Mouse (Mus musculus) spleen, postnatal 10 days (tissue): ENCODE data around the gene Trim30a.
"Not testable (repeated sequence)": the region's sequence is repeated elsewhere in the genome, so short reads cannot be mapped to it uniquely, and the experiment has no call there.

Experiments
- DNase-seq, 2 experiments: peaks; one replicate each; pipeline ENCODE4 v3.0.0; 2021 to 2022; ENCODE audit warnings: low spot score in 2 of 2

Gene Trim30a

GRCm38 (mm10) chr7:104465065-104465744, at the start of gene Trim30a:
Gene Trim30a (minus strand): TSS chr7:104465193.
- DNase-seq = no peak

DNA sequence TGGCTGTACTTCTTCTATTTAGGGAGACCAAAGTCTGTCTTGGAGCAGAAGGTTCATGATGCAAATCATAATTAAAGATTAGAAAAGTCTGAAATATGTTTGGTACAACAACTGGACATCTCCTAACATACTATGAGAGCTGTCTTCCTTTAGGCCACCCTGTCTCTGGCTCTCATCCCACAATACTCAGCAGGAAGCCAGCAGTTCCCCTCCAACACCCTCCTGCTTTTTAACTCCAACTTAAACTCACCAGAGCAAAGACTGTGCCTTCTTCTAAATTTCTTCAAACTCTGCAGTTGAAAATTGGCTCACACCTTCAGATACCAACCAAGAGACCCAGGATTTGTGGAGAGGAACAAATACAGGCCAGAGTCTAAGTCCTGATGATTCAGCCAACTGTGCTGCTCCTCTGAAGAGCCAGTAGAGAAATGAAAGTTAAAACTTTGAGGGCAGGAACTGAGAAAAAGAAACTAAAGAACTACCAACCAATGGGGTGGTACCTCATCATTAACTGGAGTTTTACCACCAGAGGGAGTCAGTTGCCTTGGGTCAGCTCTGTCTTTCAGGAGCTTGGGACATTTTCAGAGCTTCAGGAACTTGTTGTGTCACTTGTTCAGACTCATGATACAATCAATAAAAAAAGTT, 42.5 kb upstream of the Trim30a start, which contains the start of gene Trim30d:
Gene Trim30d (minus strand): TSS at position 429 of the 645 bp plus-strand sequence.
- DNase-seq = not testable (repeated sequence)

DNA sequence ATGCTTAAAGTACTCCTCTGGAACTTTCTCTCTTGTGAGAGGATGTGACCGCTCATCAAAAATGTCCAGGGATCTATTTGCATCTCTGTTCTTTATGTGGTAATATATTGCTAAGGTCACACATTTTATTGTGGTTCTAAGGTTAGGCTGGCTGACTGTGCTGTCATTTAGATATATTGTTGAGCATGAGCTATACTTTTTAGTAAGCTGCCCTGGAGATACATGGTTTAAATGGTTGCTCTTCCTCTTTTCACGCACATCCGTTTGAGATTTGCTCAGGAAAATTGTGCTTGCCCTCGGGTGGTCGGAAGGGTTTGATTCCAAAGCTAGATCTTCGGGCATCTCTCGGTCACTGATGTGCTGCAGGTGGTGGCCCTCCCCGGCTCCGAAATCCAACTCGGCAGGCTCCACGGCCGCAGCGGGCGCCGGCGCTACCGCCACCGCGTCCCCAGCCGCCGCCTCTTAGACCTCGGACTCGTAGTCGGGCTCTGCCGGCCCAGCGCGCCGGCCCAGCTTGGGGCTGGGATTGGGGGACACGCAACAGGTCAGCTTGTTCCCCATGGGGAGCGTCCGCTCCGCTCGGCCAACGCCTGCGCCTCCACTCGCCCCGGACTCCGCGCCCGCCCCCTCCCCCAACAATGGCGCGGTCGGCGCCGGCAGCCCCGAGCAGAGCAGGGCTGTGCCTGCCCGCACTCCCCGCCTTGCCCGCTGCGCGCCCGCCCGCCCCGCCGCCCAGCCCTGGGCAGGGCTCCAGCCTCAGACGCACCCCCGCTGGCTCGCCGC, 36.8 kb upstream of the Trim30a start:
- peak in 1 of 2 experiments; percentile 17 for DNase-seq

DNA sequence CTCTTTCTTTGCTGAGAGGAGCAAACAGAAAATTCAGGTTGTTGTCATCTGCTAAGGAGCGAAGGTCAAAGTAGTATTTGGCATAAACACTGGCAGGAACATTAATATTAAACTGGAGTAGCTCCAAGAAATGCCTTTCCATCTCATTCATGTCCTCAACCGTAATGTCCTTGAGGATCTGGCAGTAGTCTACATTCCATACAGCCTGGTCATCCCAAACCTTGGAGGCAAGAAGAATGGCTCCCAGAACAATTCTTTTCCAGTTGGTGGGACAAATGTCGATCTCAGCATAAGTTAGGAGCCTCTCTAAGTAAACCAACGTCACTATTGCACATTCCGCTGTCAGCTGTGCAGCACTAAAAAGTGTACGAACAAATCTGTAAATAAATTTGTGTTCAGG, 36.2 kb upstream of the Trim30a start:
- DNase-seq = not testable (repeated sequence)

DNA sequence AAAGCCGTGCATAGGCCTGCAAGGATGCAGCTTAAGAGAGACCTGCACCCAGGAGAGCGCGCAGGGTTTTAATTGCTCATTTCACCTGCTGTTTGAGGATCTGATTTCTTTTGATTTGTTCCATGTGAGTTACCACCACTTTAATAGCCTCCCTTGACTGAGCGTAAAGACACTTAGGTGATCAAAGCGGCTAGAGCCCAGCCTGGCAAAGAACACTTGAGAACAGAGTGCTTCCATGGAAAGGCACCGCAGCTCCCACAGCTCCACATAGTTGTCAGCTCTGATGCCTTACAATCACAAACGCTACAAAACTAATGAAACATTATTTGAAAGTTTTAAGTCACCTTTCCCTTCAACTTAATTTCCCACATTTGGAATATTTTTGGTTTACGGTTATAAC, 34.5 kb upstream of the Trim30a start:
- not testable (repeated sequence) for DNase-seq

GRCm38 (mm10) chr7:104445961-104446645, 18.9 kb downstream of the Trim30a start:
- DNase-seq = peak in 1 of 2 experiments; percentile 20

- DNase-seq = no peak
Measured at GRCm38 (mm10) chr7:104404460-104404950, 60.5 kb downstream of the Trim30a start.

DNA sequence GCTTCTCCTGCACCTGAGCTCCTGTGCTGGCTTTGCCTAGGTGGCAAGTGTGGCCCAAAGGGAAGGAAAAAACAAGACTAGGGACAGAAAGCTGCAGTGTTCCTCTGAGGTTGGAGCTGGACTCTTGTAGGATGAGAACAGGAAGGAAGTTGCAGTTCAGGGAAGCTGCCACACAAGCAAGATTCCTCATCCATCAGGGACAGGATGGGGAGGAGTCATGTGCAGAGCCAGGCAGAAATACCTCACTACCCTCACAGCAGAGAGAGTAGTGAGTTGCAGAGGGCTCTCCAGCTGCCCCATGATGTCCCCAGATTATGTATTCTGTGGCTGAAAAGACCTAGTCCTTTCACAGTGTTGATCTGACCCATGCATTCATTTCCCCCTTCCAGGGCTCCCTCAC, 63.9 kb downstream of the Trim30a start:
- no peak for DNase-seq

- no peak for DNase-seq
Measured at GRCm38 (mm10) chr7:104400698-104401097, 64.3 kb downstream of the Trim30a start, which contains the start of gene Trim30c. Gene Trim30c (minus strand): TSS chr7:104400837.

- DNase-seq = no peak
Measured at GRCm38 (mm10) chr7:104398492-104398891, 66.5 kb downstream of the Trim30a start.

GRCm38 (mm10) chr7:104369736-104370414, 95.1 kb downstream of the Trim30a start, which contains the start of gene Trim30b:
Gene Trim30b (minus strand): TSS chr7:104369884.
- DNase-seq = peak in 1 of 2 experiments; percentile 36

- no peak for DNase-seq
Measured at GRCm38 (mm10) chr7:104366339-104366738, 98.7 kb downstream of the Trim30a start.
